In genomic region chr2:93696181-93696641, GRCm38 (mm10) we compare ENCODE assay signal across 11 mouse cellular contexts. TPM values are rescaled to one million over a fixed set of nuclear protein-coding genes. Genes with fewer than 3 reads are reported as not detected.
DNase-seq lines count a peak whose midpoint lies in the region; ATAC-seq and TF ChIP-seq lines count a peak whose summit lies in the region.
"Had no signal": no experiment of that assay in that cellular context is flagged by ENCODE, and none has a peak within 500 bp of the region (broad histone marks: within the 10 kb centered on the region; RNA-seq: fewer than 3 reads in every experiment).

No protein-coding gene starts in this region.

- peak overlapping the region; percentile 75; the same call in 1 of the 2 replicates for H3K27ac ChIP-seq in heart, embryonic 16.5 days (ENCODE audit: low read length)
- H3K27ac ChIP-seq in stomach, embryonic 14.5 days (ENCODE audit: low read length) = no peak overlapping the region
- no peak overlapping the region for H3K27ac ChIP-seq in stomach, postnatal 0 days (replicated peaks)
- no peak overlapping the region for H3K27ac ChIP-seq in intestine, embryonic 16.5 days (ENCODE audit: low read length)
- H3K27ac ChIP-seq: macrophage had no signal

- TF ChIP-seq EP300 in stomach, postnatal 0 days (optimal IDR thresholded peaks at IDR 0.05) = no peak

- TF ChIP-seq CTCF in stomach, postnatal 0 days (IDR thresholded peaks at IDR 0.05; ENCODE audit: low read depth) = no peak

- no peaks in the 10 kb centered on the region for H3K9me3 ChIP-seq in heart, embryonic 16.5 days (replicated peaks; ENCODE audit: control insufficient read depth, low read length)
- H3K9me3 ChIP-seq in stomach, embryonic 14.5 days (ENCODE audit: control insufficient read depth, low read depth, low read length) = no peaks in the 10 kb centered on the region
- H3K9me3 ChIP-seq in stomach, postnatal 0 days (ENCODE audit: control insufficient read depth, low read length) = no peaks in the 10 kb centered on the region
- no peaks in the 10 kb centered on the region for H3K9me3 ChIP-seq in intestine, embryonic 16.5 days (ENCODE audit: control insufficient read depth, low read length)

- peak; percentile 70 for ATAC-seq in heart, embryonic 16.5 days (replicated peaks; ENCODE audit: extremely low read depth, insufficient read depth, low FRiP score)
- no peak for ATAC-seq in stomach, embryonic 14.5 days (ENCODE audit: insufficient number of reproducible peaks, insufficient read depth, low FRiP score, low read depth)
- no peak for ATAC-seq in stomach, postnatal 0 days (ENCODE audit: low FRiP score, low TSS enrichment)
- ATAC-seq in intestine, embryonic 16.5 days = no peak
- no peak for ATAC-seq in cerebellum, adult (ENCODE audit: insufficient number of reproducible peaks, low FRiP score, low TSS enrichment)

- 12% methylated on average over 10 of the region's 10 CpGs for WGBS in heart, embryonic 16.5 days
- 22% methylated on average over 9 of the region's 10 CpGs for WGBS in stomach, embryonic 14.5 days
- 37% methylated on average over 10 of the region's 10 CpGs for WGBS in stomach, postnatal 0 days
- 36% methylated on average over 10 of the region's 10 CpGs for WGBS in intestine, embryonic 16.5 days

- H3K4me1 ChIP-seq in heart, embryonic 16.5 days (ENCODE audit: control insufficient read depth, insufficient read depth, low read length) = peaks cover 22% of the 10 kb centered on the region
- H3K4me1 ChIP-seq in stomach, embryonic 14.5 days (ENCODE audit: control insufficient read depth, insufficient read depth, low read length) = peaks cover 14% of the 10 kb centered on the region
- no peaks in the 10 kb centered on the region for H3K4me1 ChIP-seq in stomach, postnatal 0 days (replicated peaks; ENCODE audit: control insufficient read depth, insufficient read depth)
- peaks cover 11% of the 10 kb centered on the region for H3K4me1 ChIP-seq in intestine, embryonic 16.5 days (ENCODE audit: control insufficient read depth, insufficient read depth, low read length)

- H3K4me3 ChIP-seq in heart, embryonic 16.5 days (ENCODE audit: low read length) = no peak overlapping the region
- no peak overlapping the region for H3K4me3 ChIP-seq in stomach, embryonic 14.5 days (ENCODE audit: low read depth, low read length)
- H3K4me3 ChIP-seq in stomach, postnatal 0 days (ENCODE audit: low read depth, low read length) = no peak overlapping the region
- no peak overlapping the region for H3K4me3 ChIP-seq in intestine, embryonic 16.5 days (ENCODE audit: low read length)

- no peak for DNase-seq in heart, postnatal 25 days (ENCODE audit: low spot score)
- DNase-seq in stomach, postnatal 0 days (ENCODE audit: low spot score) = no peak
- DNase-seq in gastrocnemius, postnatal 14 days = no peak
- DNase-seq in urinary bladder, adult 18-20 months (ENCODE audit: low spot score in 2 of 2) = no peak
- DNase-seq: gastrocnemius, postnatal 36 days had no signal

- H3K27me3 ChIP-seq in heart, embryonic 16.5 days (ENCODE audit: control insufficient read depth, insufficient read depth, low read length) = no peaks in the 10 kb centered on the region
- no peaks in the 10 kb centered on the region for H3K27me3 ChIP-seq in stomach, embryonic 14.5 days (ENCODE audit: control insufficient read depth, insufficient read depth, low read length)
- H3K27me3 ChIP-seq in stomach, postnatal 0 days (ENCODE audit: control insufficient read depth, insufficient read depth, low read length) = no peaks in the 10 kb centered on the region
- H3K27me3 ChIP-seq in intestine, embryonic 16.5 days (replicated peaks; ENCODE audit: control insufficient read depth, insufficient read depth, low read length) = no peaks in the 10 kb centered on the region

- H3K4me2 ChIP-seq in heart, embryonic 16.5 days (ENCODE audit: low read depth, low read length) = peak overlapping the region; percentile 53
- 0 out of 2 replicates have a peak overlapping the region, but pooled peaks have one; percentile 5 for H3K4me2 ChIP-seq in stomach, embryonic 14.5 days (replicated peaks; ENCODE audit: low read depth, low read length)
- H3K4me2 ChIP-seq in stomach, postnatal 0 days (replicated peaks; ENCODE audit: low read depth) = no peak overlapping the region
- no peak overlapping the region for H3K4me2 ChIP-seq in intestine, embryonic 16.5 days (ENCODE audit: low read depth, low read length)

- H3K9ac ChIP-seq in heart, embryonic 16.5 days (ENCODE audit: low read length) = peak overlapping the region; percentile 23; the same call in 1 of the 2 replicates
- H3K9ac ChIP-seq in stomach, embryonic 14.5 days (replicated peaks; ENCODE audit: low read depth, low read length) = no peak overlapping the region
- no peak overlapping the region for H3K9ac ChIP-seq in stomach, postnatal 0 days (ENCODE audit: low read length)
- peak overlapping the region; percentile 8; the same call in 1 of the 2 replicates for H3K9ac ChIP-seq in intestine, embryonic 16.5 days (ENCODE audit: low read depth, low read length)

- intact Hi-C loops in heart, postnatal 25 days (cut with DNase I) = no loop called here
- intact Hi-C loops in gastrocnemius, postnatal 14 days (cut with DNase I; ENCODE audit: low total_unique reads) = no loop called here

- no peaks in the 10 kb centered on the region for H3K36me3 ChIP-seq in heart, embryonic 16.5 days (ENCODE audit: control insufficient read depth, insufficient read depth)
- H3K36me3 ChIP-seq in stomach, embryonic 14.5 days (ENCODE audit: control insufficient read depth, insufficient read depth, low read length) = no peaks in the 10 kb centered on the region
- no peaks in the 10 kb centered on the region for H3K36me3 ChIP-seq in stomach, postnatal 0 days (ENCODE audit: control insufficient read depth, insufficient read depth, low read length)
- no peaks in the 10 kb centered on the region for H3K36me3 ChIP-seq in intestine, embryonic 16.5 days (ENCODE audit: control insufficient read depth, insufficient read depth, low read length)

RNA-seq across cellular contexts. Expression of gene Alx4, which starts 54.0 kb away (rescaled TPM):
- polyA plus RNA-seq in heart, embryonic 16.5 days (2015; fragmentation: Nextera tagmentation; extraction: Ambion mirVana) = 0.04 and 0.08 TPM in 2 replicates
- under 1 TPM; 0.20 to 0.23 TPM for total RNA-seq in heart, postnatal 25 days (2021)
- 0.06 TPM in 1 of 2 replicates, not detected in the other for polyA plus RNA-seq in stomach, embryonic 14.5 days (2014; fragmentation: Nextera tagmentation; extraction: Ambion mirVana)
- polyA plus RNA-seq in stomach, postnatal 0 days (2015; fragmentation: Nextera tagmentation; extraction: Ambion mirVana) = 0.05 and 0.06 TPM in 2 replicates
- polyA plus RNA-seq in intestine, embryonic 16.5 days (2015; fragmentation: Nextera tagmentation; extraction: Ambion mirVana) = 0.04 and 0.10 TPM in 2 replicates
- total RNA-seq in gastrocnemius, postnatal 14 days (2021) = under 1 TPM; 0.40 to 0.51 TPM
- total RNA-seq: neutrophil, adult 5-6 weeks had no signal
- polyA plus RNA-seq: macrophage had no signal

Comparison
In these comparisons a context has a peak if more than half of its experiments do, and no peak if none do; other contexts are left out.
1. H3K4me2 ChIP-seq: peak in heart, embryonic 16.5 days (single experiment) and stomach, embryonic 14.5 days (single experiment); none in stomach, postnatal 0 days (single experiment) and intestine, embryonic 16.5 days (single experiment).
2. H3K9ac ChIP-seq: peak in heart, embryonic 16.5 days (single experiment) and intestine, embryonic 16.5 days (single experiment); none in stomach, embryonic 14.5 days (single experiment) and stomach, postnatal 0 days (single experiment).